Mouse (Mus musculus) heart, postnatal 0 days (tissue): ENCODE data around the gene Mettl7a1.
"Not testable (repeated sequence)": the region's sequence is repeated elsewhere in the genome, so short reads cannot be mapped to it uniquely, and the experiment has no call there.

Experiments
- CTCF ChIP-seq: IDR thresholded peaks from 2 replicates; pipeline ENCODE4 v1.5.1; 2016; ENCODE audit warnings: antibody characterized with exemption, control low read depth, low read depth
- EP300 ChIP-seq: IDR thresholded peaks from 2 replicates; pipeline ENCODE4 v1.6.1; 2016; ENCODE audit warnings: antibody characterized with exemption, low read depth

GRCm38 (mm10) chr15:100377847-100378505 is 74.0 kb downstream of the Mettl7a1 start:
- not testable (repeated sequence) for TF ChIP-seq EP300, CTCF
